In the genomic region with DNA sequence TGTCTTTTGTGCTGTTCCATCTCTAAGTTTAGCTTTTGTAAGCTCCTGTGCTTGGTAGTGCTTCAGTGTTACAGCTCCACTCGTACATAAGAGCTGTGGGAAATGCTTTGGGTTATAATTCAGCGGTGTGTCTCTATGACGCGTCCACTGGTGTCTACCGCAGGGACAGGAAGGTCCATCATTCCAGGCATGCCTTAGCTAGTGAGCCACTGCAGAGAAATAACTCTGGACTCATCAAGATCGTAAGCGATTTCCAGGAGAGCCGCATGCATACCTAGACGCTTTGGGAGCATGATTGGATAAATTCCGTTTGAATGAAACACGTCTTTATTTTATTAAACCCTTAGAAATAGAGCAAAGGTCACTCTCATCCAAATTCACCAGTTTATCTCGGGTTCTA, we compare ENCODE assay signal across 21 mouse cellular contexts.
DNase-seq lines count a peak whose midpoint lies in the region; TF ChIP-seq lines count a peak whose summit lies in the region.
"Had no signal": no experiment of that assay in that cellular context is flagged by ENCODE, and none has a peak within 500 bp of the region (broad histone marks: within the 10 kb centered on the region; RNA-seq: fewer than 3 reads in every experiment).

No protein-coding gene starts in this region.

- no peak for TF ChIP-seq CTCF in kidney, adult 2 months (conservative IDR thresholded peaks at IDR 0.05; ENCODE audit: insufficient read depth, insufficient read length, low read depth, low read length)
- no peak for TF ChIP-seq CTCF in embryonic fibroblast, embryonic 13.5 days (IDR thresholded peaks at IDR 0.05; ENCODE audit: borderline replicate concordance, insufficient read depth, low read length)

- WGBS in kidney, adult 2 months = 41% methylated on average over 12 of the region's 12 CpGs

- H3K36me3 ChIP-seq in kidney, adult 2 months (ENCODE audit: control insufficient read depth, insufficient read depth, low read length) = no peaks in the 10 kb centered on the region
- H3K36me3 ChIP-seq: embryonic facial prominence, embryonic 12.5 days; forebrain, embryonic 12.5 days; G1E had no signal

- TF ChIP-seq POLR2A in kidney, adult 2 months (IDR thresholded peaks at IDR 0.05; ENCODE audit: low read depth, low read length) = no peak
- TF ChIP-seq POLR2A in embryonic fibroblast, embryonic 13.5 days (IDR thresholded peaks at IDR 0.05; ENCODE audit: low read depth, low read length) = no peak

- no peaks in the 10 kb centered on the region for H3K27me3 ChIP-seq in kidney, adult 2 months (replicated peaks; ENCODE audit: control insufficient read depth, insufficient read depth, low read length)
- H3K27me3 ChIP-seq: CH12.LX; embryonic facial prominence, embryonic 12.5 days; forebrain, embryonic 12.5 days had no signal

- DNase-seq in kidney, adult 2 months = peak; percentile 42
- DNase-seq in kidney, adult 18-20 months = no peak
- DNase-seq in 3T3-L1 (ENCODE audit: low read depth, low spot score) (peak; percentile 91), liver (no peak)
- DNase-seq in adrenal gland, postnatal 25 days = no peak
- DNase-seq: adrenal gland, adult 2 months; adrenal gland, postnatal 10 days; adrenal gland, postnatal 36 days; cerebellum, adult 11-12 months; cerebellum, adult 2 months; cerebellum, adult 9-10 months; cerebellum, postnatal 10 days; cerebellum, postnatal 25 days had no signal

- no peak overlapping the region for H3K4me3 ChIP-seq in kidney, adult 2 months (ENCODE audit: insufficient read depth, low read depth, low read length)
- H3K4me3 ChIP-seq in embryonic fibroblast, embryonic 13.5 days (ENCODE audit: insufficient read depth, low read length) = no peak overlapping the region
- H3K4me3 ChIP-seq: embryonic facial prominence, embryonic 10.5 days; embryonic facial prominence, embryonic 12.5 days; erythroblast, embryonic 14.5 days; forebrain, embryonic 10.5 days; forebrain, embryonic 12.5 days had no signal

- no peak overlapping the region for H3K27ac ChIP-seq in kidney, adult 2 months (ENCODE audit: insufficient read depth, low read depth, low read length)
- peak overlapping the region; percentile 77 for H3K27ac ChIP-seq in embryonic fibroblast, embryonic 13.5 days (ENCODE audit: insufficient read depth, low read length)
- H3K27ac ChIP-seq: embryonic facial prominence, embryonic 10.5 days; embryonic facial prominence, embryonic 12.5 days; forebrain, embryonic 10.5 days; forebrain, embryonic 12.5 days had no signal

- H3K4me1 ChIP-seq in kidney, adult 2 months (ENCODE audit: control insufficient read depth, insufficient read depth, low read length) = peaks cover 35% of the 10 kb centered on the region
- peaks cover 5% of the 10 kb centered on the region for H3K4me1 ChIP-seq in embryonic fibroblast, embryonic 13.5 days (ENCODE audit: control insufficient read depth, insufficient read depth, low read length)

Comparison
In these comparisons a context has a peak if more than half of its experiments do, and no peak if none do; other contexts are left out.
1. DNase-seq: peak in kidney, adult 2 months (single experiment) and 3T3-L1 (single experiment); none in kidney, adult 18-20 months (single experiment), liver (single experiment) and adrenal gland, postnatal 25 days (single experiment).